Mouse (Mus musculus) midbrain, postnatal 0 days (tissue): Measurements from ENCODE around the gene Gja5. TPM values are rescaled to one million over a fixed set of nuclear protein-coding genes. Genes with fewer than 3 reads are reported as not detected.

Experiments
- ATAC-seq: fragments of 200-750 bp; cut with Nextera tagmentation; 2 replicates; pipeline ENCODE4 v1.8.0; 2017; ENCODE audit warnings: moderate number of reproducible peaks, mild to moderate bottlenecking, moderate TSS enrichment, moderate library complexity; ENCODE audit not compliant: low FRiP score
- DNase-seq: peaks from one replicate; pipeline ENCODE4 v3.0.0-alpha.2; 2015; ENCODE audit warnings: low spot score
- H3K27ac ChIP-seq: fragments of 300-500 bp; sonication (generic); 2 replicates; pipeline ENCODE4 v1.5.1; 2014; ENCODE audit warnings: low read depth, mild to moderate bottlenecking, low read length, mixed read lengths
- H3K27me3 ChIP-seq: fragments of 300-500 bp; sonication (generic); 2 replicates; pipeline ENCODE4 v1.6.1; 2014; ENCODE audit warnings: low read length, control low read depth, mixed read lengths; ENCODE audit not compliant: insufficient read depth
- H3K36me3 ChIP-seq: fragments of 300-500 bp; sonication (generic); 2 replicates; pipeline ENCODE4 v1.6.1; 2014; ENCODE audit warnings: low read length, control low read depth, mixed read lengths; ENCODE audit not compliant: insufficient read depth
- H3K4me1 ChIP-seq: fragments of 300-500 bp; sonication (generic); 2 replicates; pipeline ENCODE4 v1.6.1; 2014; ENCODE audit warnings: mild to moderate bottlenecking, control low read depth, antibody characterized with exemption, low read length, mixed read lengths; ENCODE audit not compliant: insufficient read depth
- H3K4me2 ChIP-seq: fragments of 300-500 bp; sonication (generic); 2 replicates; pipeline ENCODE4 v1.6.1; 2014; ENCODE audit warnings: low read depth, mild to moderate bottlenecking, low read length, mixed read lengths; ENCODE audit not compliant: poor library complexity, severe bottlenecking
- H3K4me3 ChIP-seq: fragments of 300-500 bp; sonication (generic); 2 replicates; pipeline ENCODE4 v1.5.1; 2014; ENCODE audit warnings: low read depth, mild to moderate bottlenecking, low read length, moderate library complexity
- H3K9ac ChIP-seq: fragments of 300-500 bp; sonication (generic); replicated peaks from 2 replicates; pipeline ENCODE4 v1.6.1; 2014; ENCODE audit warnings: mild to moderate bottlenecking, low read length, moderate library complexity, mixed read lengths; ENCODE audit not compliant: poor library complexity, severe bottlenecking
- H3K9me3 ChIP-seq: fragments of 300-500 bp; sonication (generic); 2 replicates; pipeline ENCODE4 v1.6.1; 2016; ENCODE audit warnings: low read length, control low read depth
- CTCF ChIP-seq: IDR thresholded peaks from 2 replicates; pipeline ENCODE4 v1.5.1; 2016; ENCODE audit warnings: antibody characterized with exemption, mild to moderate bottlenecking
- WGBS: fragments of 180-500 bp; shearing (Covaris S2); extraction: QIAGEN DNeasy Blood & Tissue Kit; methylation state at CpG from one replicate; pipeline ENCODE4 v1.1.7; 2014; 5-methylcytosine and 5-hydroxymethylcytosine counted together
- polyA plus RNA-seq: library from polyadenylated mRNA; unstranded; fragments of >200 nt; fragmentation: Nextera tagmentation; extraction: Ambion mirVana; gene quantifications from 2 replicates; pipeline ENCODE4 v1.2.1, GENCODE M21; 2015
- total RNA-seq: library from RNA; depleted of rRNA; stranded (reverse); fragments of >200 nt; gene quantifications from 2 replicates; pipeline ENCODE4 v1.2.3, GENCODE M21; 2014

Gja5 gene
- total and polyA plus RNA-seq, 2 experiments from 2014 or later = 0.88 to 0.93 TPM

DNA sequence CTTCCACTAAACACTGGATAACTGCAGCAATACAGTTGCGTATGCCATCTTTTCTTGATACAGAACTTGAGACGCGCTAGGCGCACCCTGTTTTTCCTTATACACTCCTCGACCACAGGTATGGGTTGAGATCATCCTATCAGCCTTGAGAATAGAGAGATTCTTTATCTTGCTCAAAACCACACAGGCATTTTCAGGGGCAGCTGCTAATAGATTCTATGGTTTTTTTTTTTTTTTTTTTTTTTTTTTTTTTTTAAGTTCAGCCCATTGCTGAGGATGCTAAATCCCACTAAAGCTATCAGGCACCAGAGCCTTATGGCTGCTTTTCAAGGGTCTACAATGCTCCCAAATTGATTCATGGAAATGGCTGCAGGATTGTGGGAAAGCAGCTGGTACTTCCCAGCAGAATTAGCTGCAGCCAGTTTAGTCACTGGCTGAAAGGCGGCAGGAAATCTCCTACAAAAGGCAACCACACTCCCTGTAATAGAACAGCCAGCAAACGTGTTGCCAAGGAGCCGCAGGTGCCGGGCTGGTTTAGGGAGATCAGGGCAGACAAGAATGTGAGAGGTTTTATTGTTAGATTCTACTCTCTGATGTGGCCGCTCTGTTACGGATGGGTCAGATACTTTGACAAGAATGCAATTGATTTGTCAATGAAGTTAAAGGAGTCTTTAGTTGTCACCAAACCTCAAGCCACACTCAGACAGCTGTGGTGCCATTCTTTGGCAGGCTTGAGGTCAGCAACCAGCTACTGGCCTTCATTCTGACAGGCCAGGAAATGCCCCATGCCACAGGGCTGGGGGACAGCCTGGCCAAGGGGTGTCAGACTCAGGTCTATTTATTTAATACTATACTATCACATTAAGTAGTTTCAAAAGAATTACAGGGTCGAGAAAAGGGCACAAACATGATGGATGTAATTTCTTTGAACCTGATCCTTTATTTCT is 58.9 kb downstream of the Gja5 start:
- 42% methylated on average over 12 of the region's 12 CpGs for WGBS
- Histone ChIP-seq H3K4me3 (no peak overlapping the region), H3K4me2 (no peak overlapping the region), H3K4me1 (no peaks in the 10 kb centered on the region), H3K9ac (no peak overlapping the region), H3K27me3 (no peaks in the 10 kb centered on the region), H3K36me3 (no peaks in the 10 kb centered on the region), H3K9me3 (no peaks in the 10 kb centered on the region), H3K27ac (no peak overlapping the region)
- no peak for TF ChIP-seq CTCF
- ATAC-seq (no peak), DNase-seq (peak; percentile 54)

DNA sequence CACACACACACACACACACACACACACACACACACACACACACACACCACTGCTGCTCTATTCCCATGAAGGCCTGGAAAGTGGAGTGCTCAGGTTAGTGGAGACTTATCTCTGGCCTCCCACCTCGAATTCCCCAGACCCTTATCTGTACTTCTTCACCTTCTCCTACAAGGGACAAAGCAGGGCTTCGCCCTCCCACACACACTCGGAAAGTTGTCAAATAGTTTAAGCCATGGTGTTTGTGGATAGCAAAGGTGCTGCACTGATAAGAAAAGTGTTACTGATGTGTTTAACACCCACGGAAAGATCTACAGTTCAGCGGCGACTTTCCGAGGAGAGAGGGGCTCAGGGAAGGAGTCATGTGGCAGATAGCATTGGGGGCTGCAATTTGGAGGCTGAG is 66.5 kb downstream of the Gja5 start:
- H3K4me3 ChIP-seq = no peak overlapping the region
- H3K27ac ChIP-seq = no peak overlapping the region
- 73% methylated on average over 7 of the region's 7 CpGs for WGBS

DNA sequence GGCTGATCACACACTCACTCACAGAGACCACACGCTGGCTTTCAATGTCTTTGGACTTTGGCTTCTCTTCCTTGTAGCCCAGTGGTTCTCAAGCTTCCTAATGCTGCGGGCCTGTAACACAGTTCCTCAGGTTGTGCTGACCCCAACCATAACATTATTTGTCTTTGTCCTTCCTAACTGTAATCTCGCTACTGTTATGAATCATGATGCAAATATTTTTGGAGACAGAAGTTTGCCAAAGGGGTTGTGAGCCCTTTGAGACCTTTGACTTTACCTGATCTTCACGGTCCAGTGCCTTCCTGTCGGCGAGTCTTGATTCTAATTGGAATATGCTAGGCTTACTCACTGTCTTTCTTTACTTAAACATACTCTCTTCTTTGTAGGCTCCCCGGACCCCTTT is 70.0 kb downstream of the Gja5 start:
- 86% methylated on average over 7 of the region's 7 CpGs for WGBS
- ATAC-seq = no peak
- Histone ChIP-seq H3K27me3 (no peaks in the 10 kb centered on the region), H3K9me3 (no peaks in the 10 kb centered on the region), H3K4me3 (no peak overlapping the region), H3K27ac (no peak overlapping the region), H3K4me2 (no peak overlapping the region), H3K36me3 (no peaks in the 10 kb centered on the region), H3K9ac (no peak overlapping the region), H3K4me1 (no peaks in the 10 kb centered on the region)
- DNase-seq = no peak
- TF ChIP-seq CTCF = no peak

More for the DNA sequence above, 66.5 kb downstream of the Gja5 start:
- no peak overlapping the region for H3K9ac ChIP-seq
- H3K9me3 ChIP-seq = no peaks in the 10 kb centered on the region
- ATAC-seq (no peak), DNase-seq (no peak)
- H3K27me3 ChIP-seq = no peaks in the 10 kb centered on the region
- TF ChIP-seq CTCF = no peak
- no peak overlapping the region for H3K4me2 ChIP-seq
- no peaks in the 10 kb centered on the region for H3K36me3 ChIP-seq
- H3K4me1 ChIP-seq = no peaks in the 10 kb centered on the region

DNA sequence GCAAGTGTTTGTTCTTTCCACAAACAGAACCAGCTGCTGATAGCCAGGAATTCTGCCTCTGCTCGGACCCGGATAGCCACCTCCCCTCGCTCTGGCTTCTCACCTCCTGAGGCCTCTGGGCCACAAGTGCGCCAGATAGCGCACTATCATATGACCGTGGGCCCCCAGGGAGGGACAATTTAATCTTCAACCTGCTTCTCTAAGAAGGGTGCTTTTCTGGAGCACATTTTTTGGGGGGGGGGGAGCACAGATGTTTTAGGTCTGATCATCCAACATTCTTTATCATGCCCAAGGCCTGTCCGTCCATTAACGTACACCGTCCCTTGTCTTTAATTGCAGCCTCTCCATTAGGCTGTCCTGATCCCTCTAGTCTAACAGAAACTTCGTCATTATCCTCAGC is 71.1 kb downstream of the Gja5 start:
- WGBS = 94% methylated on average over 10 of the region's 10 CpGs

DNA sequence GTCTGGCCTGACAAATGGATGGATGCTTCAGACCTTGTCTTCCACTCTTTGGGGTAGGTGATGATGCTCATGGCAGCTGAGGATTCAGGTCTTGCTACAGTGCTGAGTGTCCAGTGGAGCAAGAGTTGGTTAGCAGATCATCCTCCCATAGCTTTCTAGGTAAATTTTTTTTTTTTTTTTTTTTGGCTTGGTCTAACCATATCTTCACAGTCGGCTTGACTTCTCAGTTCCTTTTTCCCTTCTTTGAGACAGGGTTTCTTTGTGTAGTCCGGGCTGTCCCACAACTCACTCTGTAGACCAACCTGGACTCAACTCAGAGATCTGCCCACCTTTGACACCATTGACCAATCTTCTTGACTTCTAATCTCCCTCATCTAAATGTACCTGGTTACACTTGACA is 73.0 kb downstream of the Gja5 start:
- Histone ChIP-seq H3K36me3 (no peaks in the 10 kb centered on the region), H3K27me3 (no peaks in the 10 kb centered on the region), H3K4me3 (no peak overlapping the region), H3K9ac (no peak overlapping the region), H3K4me2 (no peak overlapping the region), H3K27ac (no peak overlapping the region), H3K4me1 (no peaks in the 10 kb centered on the region), H3K9me3 (no peaks in the 10 kb centered on the region)
- 92% methylated on average over 2 of the region's 2 CpGs for WGBS
- DNase-seq = no peak
- no peak for ATAC-seq
- no peak for TF ChIP-seq CTCF

More for the DNA sequence above, 71.1 kb downstream of the Gja5 start:
- no peak for TF ChIP-seq CTCF
- Histone ChIP-seq H3K4me1 (no peaks in the 10 kb centered on the region), H3K36me3 (no peaks in the 10 kb centered on the region), H3K4me2 (no peak overlapping the region), H3K4me3 (no peak overlapping the region), H3K27me3 (no peaks in the 10 kb centered on the region), H3K9me3 (no peaks in the 10 kb centered on the region), H3K27ac (no peak overlapping the region), H3K9ac (no peak overlapping the region)
- no peak for DNase-seq
- no peak for ATAC-seq

DNA sequence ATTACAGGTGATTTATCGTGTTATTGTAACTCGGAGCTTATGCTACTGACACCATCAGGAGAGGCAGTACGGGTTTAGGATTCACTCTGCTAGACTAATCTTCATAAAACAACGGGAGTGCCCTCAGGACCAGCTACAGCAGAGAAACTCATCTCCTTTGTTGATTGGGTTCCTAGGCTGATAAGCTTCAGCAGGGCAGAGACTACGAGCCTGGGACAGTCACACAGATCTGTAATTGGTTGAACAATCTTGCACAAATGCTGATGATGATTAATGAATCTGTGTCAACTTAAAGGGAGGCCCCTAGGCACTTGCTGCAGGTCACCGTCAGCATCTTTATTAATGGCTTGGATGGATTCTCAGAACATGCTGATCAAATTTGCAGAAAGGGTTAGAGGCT is 74.0 kb downstream of the Gja5 start:
- Histone ChIP-seq H3K4me3 (no peak overlapping the region), H3K27ac (no peak overlapping the region), H3K36me3 (no peaks in the 10 kb centered on the region), H3K4me2 (no peak overlapping the region), H3K4me1 (no peaks in the 10 kb centered on the region), H3K27me3 (no peaks in the 10 kb centered on the region), H3K9me3 (no peaks in the 10 kb centered on the region), H3K9ac (no peak overlapping the region)
- no peak for TF ChIP-seq CTCF
- no peak for DNase-seq
- 0 out of 2 replicates have a peak, but pooled peaks have one; percentile 27 for ATAC-seq
- WGBS = 58% methylated on average over 6 of the region's 6 CpGs
